Mouse (Mus musculus): ENCODE measurements around the gene Hoxc6. TPM values are rescaled to one million over a fixed set of nuclear protein-coding genes. Genes with fewer than 3 reads are reported as not detected.

The Hoxc6 gene
- polyA plus RNA-seq, 1 experiment from 2014 or later: 10.9 TPM

DNA sequence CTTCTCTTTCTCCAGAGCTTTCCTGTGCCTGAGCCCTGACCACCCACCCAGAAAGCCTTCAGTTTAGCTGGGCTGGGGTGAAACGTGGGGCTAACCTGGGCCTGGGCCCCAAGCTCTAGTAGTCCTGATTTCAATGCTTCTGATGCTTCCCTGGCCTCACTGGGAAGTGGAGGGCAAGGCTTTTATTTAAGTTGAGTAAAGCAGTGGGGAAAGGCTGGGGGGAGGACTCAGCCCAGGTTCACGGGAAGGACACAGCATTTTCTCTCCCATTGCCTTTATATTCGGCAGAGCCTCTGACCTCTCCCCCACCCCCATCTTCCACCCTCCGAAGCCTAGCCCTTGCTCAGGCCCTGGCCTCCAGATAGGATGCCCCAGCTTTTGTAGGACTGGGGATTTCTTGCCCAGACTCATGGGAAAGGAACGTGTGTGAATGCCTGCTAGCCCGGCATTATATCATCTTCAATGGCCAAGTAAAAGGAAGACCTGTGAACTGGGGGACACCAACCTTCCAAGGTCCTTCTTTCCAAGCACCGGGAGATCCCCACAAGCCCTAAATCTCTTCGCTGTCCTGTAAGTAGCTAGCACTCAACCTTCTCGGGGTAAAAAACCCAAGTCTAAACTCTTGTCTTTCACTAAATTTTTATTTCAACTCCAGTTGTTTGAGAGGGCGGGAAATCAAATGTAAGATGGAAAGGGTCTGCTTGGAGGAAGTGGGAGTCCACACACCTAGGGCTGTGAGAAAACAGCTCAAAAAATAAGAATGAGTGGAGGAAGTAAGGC, 40.8 kb downstream of the Hoxc6 start:
- Histone ChIP-seq H3K36me3 (ENCODE audit: control insufficient read depth, insufficient read depth, low read length) (no peaks in the 10 kb centered on the region), H3K4me2 (ENCODE audit: low read depth, severe bottlenecking) (no peak overlapping the region), H3K9me3 (ENCODE audit: control insufficient read depth, low read length) (no peaks in the 10 kb centered on the region), H3K9ac (ENCODE audit: low read length) (no peak overlapping the region), H3K27ac (replicated peaks; ENCODE audit: low read depth, low read length) (no peak overlapping the region), H3K4me1 (ENCODE audit: control insufficient read depth, insufficient read depth, low read length) (peaks cover 31% of the 10 kb centered on the region), H3K4me3 (ENCODE audit: low read depth, low read length) (no peak overlapping the region), H3K27me3 (ENCODE audit: control insufficient read depth, insufficient read depth, low read length) (peaks cover 78% of the 10 kb centered on the region)
- 10% methylated on average over 10 of the region's 10 CpGs for WGBS
- DNase-seq (ENCODE audit: low spot score): no peak
- no peak for ATAC-seq (ENCODE audit: insufficient number of reproducible peaks, low FRiP score, low TSS enrichment, low read depth)

GRCm38 (mm10) chr15:103039609-103040008, 41.6 kb downstream of the Hoxc6 start:
- 15% methylated on average over 3 of the region's 3 CpGs for WGBS
- DNase-seq (ENCODE audit: low spot score) (no peak), ATAC-seq (ENCODE audit: insufficient number of reproducible peaks, low FRiP score, low TSS enrichment, low read depth) (no peak)
- no peaks in the 10 kb centered on the region for H3K9me3 ChIP-seq (ENCODE audit: control insufficient read depth, low read length)
- H3K4me3 ChIP-seq (ENCODE audit: low read depth, low read length): no peak overlapping the region
- H3K27ac ChIP-seq (replicated peaks; ENCODE audit: low read depth, low read length): no peak overlapping the region
- H3K36me3 ChIP-seq (ENCODE audit: control insufficient read depth, insufficient read depth, low read length): no peaks in the 10 kb centered on the region
- no peak overlapping the region for H3K4me2 ChIP-seq (ENCODE audit: low read depth, severe bottlenecking)
- H3K27me3 ChIP-seq (ENCODE audit: control insufficient read depth, insufficient read depth, low read length): peaks cover 75% of the 10 kb centered on the region
- peaks cover 25% of the 10 kb centered on the region for H3K4me1 ChIP-seq (ENCODE audit: control insufficient read depth, insufficient read depth, low read length)
- no peak overlapping the region for H3K9ac ChIP-seq (ENCODE audit: low read length)

- H3K9me3 ChIP-seq (ENCODE audit: control insufficient read depth, low read length): no peaks in the 10 kb centered on the region
- 10% methylated on average over 12 of the region's 12 CpGs for WGBS
- H3K27me3 ChIP-seq (ENCODE audit: control insufficient read depth, insufficient read depth, low read length): peaks cover 69% of the 10 kb centered on the region
- H3K4me1 ChIP-seq (ENCODE audit: control insufficient read depth, insufficient read depth, low read length): peaks cover 16% of the 10 kb centered on the region
- no peak overlapping the region; the same call in 1 of the 2 replicates for H3K4me2 ChIP-seq (ENCODE audit: low read depth, severe bottlenecking)
- DNase-seq (ENCODE audit: low spot score) (peak; percentile 39), ATAC-seq (ENCODE audit: insufficient number of reproducible peaks, low FRiP score, low TSS enrichment, low read depth) (no peak)
- H3K36me3 ChIP-seq (ENCODE audit: control insufficient read depth, insufficient read depth, low read length): no peaks in the 10 kb centered on the region
- no peak overlapping the region for H3K4me3 ChIP-seq (ENCODE audit: low read depth, low read length)
- H3K9ac ChIP-seq (ENCODE audit: low read length): peak overlapping the region; percentile 19; the same call in 1 of the 2 replicates
- H3K27ac ChIP-seq (replicated peaks; ENCODE audit: low read depth, low read length): no peak overlapping the region
Observed at GRCm38 (mm10) chr15:103040601-103041000, 42.5 kb downstream of the Hoxc6 start.

- Histone ChIP-seq H3K36me3 (ENCODE audit: control insufficient read depth, insufficient read depth, low read length) (no peaks in the 10 kb centered on the region), H3K27me3 (ENCODE audit: control insufficient read depth, insufficient read depth, low read length) (peaks cover 59% of the 10 kb centered on the region), H3K4me3 (ENCODE audit: low read depth, low read length) (no peak overlapping the region), H3K9me3 (ENCODE audit: control insufficient read depth, low read length) (no peaks in the 10 kb centered on the region), H3K4me2 (ENCODE audit: low read depth, severe bottlenecking) (no peak overlapping the region), H3K9ac (ENCODE audit: low read length) (no peak overlapping the region), H3K27ac (replicated peaks; ENCODE audit: low read depth, low read length) (no peak overlapping the region), H3K4me1 (ENCODE audit: control insufficient read depth, insufficient read depth, low read length) (peaks cover 16% of the 10 kb centered on the region)
- WGBS: 16% methylated on average over 5 of the region's 5 CpGs
- ATAC-seq (ENCODE audit: insufficient number of reproducible peaks, low FRiP score, low TSS enrichment, low read depth) (no peak), DNase-seq (ENCODE audit: low spot score) (no peak)
Observed at GRCm38 (mm10) chr15:103041613-103042012, 43.6 kb downstream of the Hoxc6 start.

DNA sequence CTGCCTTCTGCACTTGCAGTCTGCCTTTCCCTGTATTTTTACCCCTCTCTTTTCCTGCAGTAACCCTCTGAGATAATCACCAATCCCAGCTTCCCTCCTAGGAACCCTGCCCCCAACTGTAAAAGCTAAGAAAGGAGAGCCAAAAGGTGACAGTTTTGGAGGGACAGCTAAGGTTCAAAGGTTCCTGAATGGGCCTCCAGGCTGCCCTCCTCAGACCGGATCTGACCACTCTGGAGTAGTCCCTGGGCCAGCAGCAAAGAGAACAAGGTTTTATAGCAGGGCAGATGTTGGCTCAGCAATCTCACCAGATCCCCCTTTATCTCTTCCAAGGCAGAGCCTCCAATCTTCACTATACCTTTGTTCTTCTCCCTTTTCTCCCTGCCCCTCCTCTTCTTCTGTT, 44.2 kb downstream of the Hoxc6 start:
- 0% methylated on average over 1 of the region's 1 CpGs for WGBS
- DNase-seq (ENCODE audit: low spot score) (no peak), ATAC-seq (ENCODE audit: insufficient number of reproducible peaks, low FRiP score, low TSS enrichment, low read depth) (no peak)
- peaks cover 53% of the 10 kb centered on the region for H3K27me3 ChIP-seq (ENCODE audit: control insufficient read depth, insufficient read depth, low read length)
- H3K4me2 ChIP-seq (ENCODE audit: low read depth, severe bottlenecking): no peak overlapping the region
- no peak overlapping the region for H3K9ac ChIP-seq (ENCODE audit: low read length)
- no peaks in the 10 kb centered on the region for H3K36me3 ChIP-seq (ENCODE audit: control insufficient read depth, insufficient read depth, low read length)
- H3K4me3 ChIP-seq (ENCODE audit: low read depth, low read length): no peak overlapping the region
- H3K27ac ChIP-seq (replicated peaks; ENCODE audit: low read depth, low read length): no peak overlapping the region
- peaks cover 16% of the 10 kb centered on the region for H3K4me1 ChIP-seq (ENCODE audit: control insufficient read depth, insufficient read depth, low read length)
- H3K9me3 ChIP-seq (ENCODE audit: control insufficient read depth, low read length): no peaks in the 10 kb centered on the region

DNA sequence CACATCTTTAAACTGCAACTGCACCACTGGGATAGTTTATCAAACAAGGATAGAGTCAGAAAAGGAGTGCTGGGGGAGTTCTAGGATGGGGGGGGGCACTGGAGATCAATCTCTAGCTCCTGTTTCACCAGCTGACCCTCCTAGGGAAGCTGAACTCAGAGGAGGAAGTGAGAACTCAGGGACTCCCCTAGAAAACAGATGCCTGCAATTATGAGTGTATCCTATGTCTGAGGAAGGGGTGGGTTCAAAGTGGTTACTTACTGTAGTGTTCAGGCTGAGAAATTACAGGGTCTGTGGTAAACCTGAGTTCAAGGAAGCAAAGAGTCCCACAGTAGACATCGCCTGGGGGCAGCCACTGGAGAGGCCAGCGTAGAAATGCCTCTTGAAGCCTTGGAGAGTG, 53.6 kb downstream of the Hoxc6 start:
- ATAC-seq (ENCODE audit: insufficient number of reproducible peaks, low FRiP score, low TSS enrichment, low read depth): no peak

DNA sequence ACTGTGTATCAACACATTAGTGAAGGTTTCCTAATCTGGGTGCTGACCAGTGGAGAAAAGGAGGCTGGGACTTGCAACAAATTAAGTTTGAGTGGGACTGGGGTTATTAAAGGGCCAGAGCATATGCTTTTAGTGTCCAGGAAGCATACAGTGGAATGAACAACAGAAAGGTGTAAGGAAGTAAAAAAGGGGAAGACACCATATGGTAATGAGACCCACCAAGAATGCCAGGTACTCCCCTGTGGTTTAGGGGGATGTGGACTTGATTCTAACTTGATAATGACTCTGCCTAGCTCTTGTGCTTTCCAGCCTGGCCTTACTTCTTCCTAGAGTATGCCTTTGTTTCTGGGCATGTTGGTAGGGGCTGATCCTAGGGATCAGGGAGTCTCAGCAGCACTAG, 55.2 kb downstream of the Hoxc6 start:
- H3K36me3 ChIP-seq (ENCODE audit: control insufficient read depth, insufficient read depth, low read length): no peaks in the 10 kb centered on the region
- no peak overlapping the region for H3K9ac ChIP-seq (ENCODE audit: low read length)
- no peak for ATAC-seq (ENCODE audit: insufficient number of reproducible peaks, low FRiP score, low TSS enrichment, low read depth)
- no peak for DNase-seq (ENCODE audit: low spot score)
- no peaks in the 10 kb centered on the region for H3K9me3 ChIP-seq (ENCODE audit: control insufficient read depth, low read length)
- H3K4me3 ChIP-seq (ENCODE audit: low read depth, low read length): no peak overlapping the region
- peaks cover 7% of the 10 kb centered on the region for H3K4me1 ChIP-seq (ENCODE audit: control insufficient read depth, insufficient read depth, low read length)
- peaks cover 27% of the 10 kb centered on the region for H3K27me3 ChIP-seq (ENCODE audit: control insufficient read depth, insufficient read depth, low read length)
- no peak overlapping the region for H3K4me2 ChIP-seq (ENCODE audit: low read depth, severe bottlenecking)
- H3K27ac ChIP-seq (replicated peaks; ENCODE audit: low read depth, low read length): no peak overlapping the region

More for the DNA sequence above, 53.6 kb downstream of the Hoxc6 start:
- Histone ChIP-seq H3K36me3 (ENCODE audit: control insufficient read depth, insufficient read depth, low read length) (no peaks in the 10 kb centered on the region), H3K27ac (replicated peaks; ENCODE audit: low read depth, low read length) (no peak overlapping the region), H3K4me3 (ENCODE audit: low read depth, low read length) (no peak overlapping the region), H3K4me2 (ENCODE audit: low read depth, severe bottlenecking) (no peak overlapping the region), H3K9ac (ENCODE audit: low read length) (no peak overlapping the region), H3K27me3 (ENCODE audit: control insufficient read depth, insufficient read depth, low read length) (peaks cover 20% of the 10 kb centered on the region), H3K4me1 (ENCODE audit: control insufficient read depth, insufficient read depth, low read length) (peaks cover 7% of the 10 kb centered on the region), H3K9me3 (ENCODE audit: control insufficient read depth, low read length) (no peaks in the 10 kb centered on the region)
- no peak for DNase-seq (ENCODE audit: low spot score)
- 36% methylated on average over 2 of the region's 2 CpGs for WGBS

DNA sequence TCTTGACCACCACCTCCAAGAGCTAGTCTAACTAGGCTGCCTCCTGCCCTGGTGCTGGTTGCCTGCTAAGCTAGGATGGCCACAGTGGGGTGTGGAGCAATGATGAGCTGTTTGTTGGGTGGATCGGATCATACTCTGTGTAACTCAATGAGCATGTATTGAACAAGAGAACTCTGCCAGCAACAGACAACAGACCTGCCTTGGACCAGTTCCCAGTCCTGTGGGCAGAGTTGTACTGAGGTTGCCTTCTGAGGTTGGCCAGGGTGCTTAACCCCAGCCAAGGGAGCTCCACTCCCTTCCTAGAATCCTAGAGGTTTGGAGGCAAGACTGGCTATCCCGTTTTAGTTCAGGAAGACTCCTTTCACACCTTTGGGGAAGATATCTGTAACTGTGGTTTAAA, 58.3 kb downstream of the Hoxc6 start:
- H3K27ac ChIP-seq (replicated peaks; ENCODE audit: low read depth, low read length): no peak overlapping the region

More for the DNA sequence above, 58.3 kb downstream of the Hoxc6 start:
- Histone ChIP-seq H3K36me3 (ENCODE audit: control insufficient read depth, insufficient read depth, low read length) (no peaks in the 10 kb centered on the region), H3K4me1 (ENCODE audit: control insufficient read depth, insufficient read depth, low read length) (peaks cover 28% of the 10 kb centered on the region), H3K27me3 (ENCODE audit: control insufficient read depth, insufficient read depth, low read length) (peaks cover 35% of the 10 kb centered on the region), H3K9ac (ENCODE audit: low read length) (no peak overlapping the region), H3K4me2 (ENCODE audit: low read depth, severe bottlenecking) (no peak overlapping the region), H3K9me3 (ENCODE audit: control insufficient read depth, low read length) (no peaks in the 10 kb centered on the region), H3K4me3 (ENCODE audit: low read depth, low read length) (no peak overlapping the region)
- WGBS: 41% methylated on average over 2 of the region's 2 CpGs
- DNase-seq (ENCODE audit: low spot score) (no peak), ATAC-seq (ENCODE audit: insufficient number of reproducible peaks, low FRiP score, low TSS enrichment, low read depth) (no peak)

Data from limb, embryonic 11.5 days (tissue).